Mouse (Mus musculus) right cerebral cortex, adult 18-20 months (tissue): ENCODE data around the gene Alox5.
A peak's percentile ranks its signal among the peaks of the same experiment; 100 is the strongest.
"Not testable (repeated sequence)": the region's sequence is repeated elsewhere in the genome, so short reads cannot be mapped to it uniquely, and the experiment has no call there.

ENCODE experiments used
- DNase-seq: peaks from one replicate; pipeline ENCODE4 v3.0.0; 2022; ENCODE audit warnings: mixed read lengths

Gene Alox5

GRCm38 (mm10) chr6:116460544-116461283 is at the start of gene Alox5:
Alox5 (minus strand) TSS chr6:116461178.
- no peak for DNase-seq

- not testable (repeated sequence) for DNase-seq
These were observed 45.5 kb upstream of the Alox5 start, which contains the start of gene Olfr212 for GRCm38 (mm10) chr6:116506302-116507003. Olfr212 (plus strand) TSS chr6:116506516.

GRCm38 (mm10) chr6:116495960-116496359 is 35.0 kb upstream of the Alox5 start:
- no peak for DNase-seq

GRCm38 (mm10) chr6:116493742-116494141 is 32.8 kb upstream of the Alox5 start:
- DNase-seq, result no peak

- DNase-seq, result no peak
These were observed 27.8 kb upstream of the Alox5 start, which contains the start of gene Olfr211 for GRCm38 (mm10) chr6:116488791-116489190. Olfr211 (plus strand) TSS chr6:116489091.

GRCm38 (mm10) chr6:116486833-116487232 is 25.9 kb upstream of the Alox5 start:
- no peak for DNase-seq

- no peak for DNase-seq
These were observed 24.1 kb upstream of the Alox5 start for GRCm38 (mm10) chr6:116485081-116485480.

GRCm38 (mm10) chr6:116468081-116468480 is 7.1 kb upstream of the Alox5 start:
- DNase-seq, result no peak

- DNase-seq, result no peak
These were observed 1.7 kb downstream of the Alox5 start for GRCm38 (mm10) chr6:116459232-116459631.

- DNase-seq, result no peak
These were observed 2.2 kb downstream of the Alox5 start for GRCm38 (mm10) chr6:116458728-116459127.

- DNase-seq, result no peak
These were observed 4.5 kb downstream of the Alox5 start for GRCm38 (mm10) chr6:116456482-116456881.

- no peak for DNase-seq
These were observed 5.2 kb downstream of the Alox5 start for GRCm38 (mm10) chr6:116455781-116456180.

- no peak for DNase-seq
These were observed 20.1 kb downstream of the Alox5 start for GRCm38 (mm10) chr6:116440849-116441248.

- DNase-seq, result no peak
These were observed 20.5 kb downstream of the Alox5 start for GRCm38 (mm10) chr6:116440447-116440846.

- DNase-seq, result no peak
These were observed 21.4 kb downstream of the Alox5 start for GRCm38 (mm10) chr6:116439531-116439930.

- DNase-seq, result no peak
These were observed 22.1 kb downstream of the Alox5 start for GRCm38 (mm10) chr6:116438864-116439263.

GRCm38 (mm10) chr6:116428282-116428681 is 32.7 kb downstream of the Alox5 start:
- no peak for DNase-seq

GRCm38 (mm10) chr6:116427552-116427951 is 33.4 kb downstream of the Alox5 start:
- DNase-seq, result no peak

- DNase-seq, result peak; percentile 50
These were observed 37.3 kb downstream of the Alox5 start for GRCm38 (mm10) chr6:116423664-116424063.

- DNase-seq, result no peak
These were observed 38.0 kb downstream of the Alox5 start for GRCm38 (mm10) chr6:116422991-116423390.

GRCm38 (mm10) chr6:116420271-116420670 is 40.7 kb downstream of the Alox5 start:
- no peak for DNase-seq

- DNase-seq, result no peak
These were observed 41.3 kb downstream of the Alox5 start for GRCm38 (mm10) chr6:116419699-116420098.

- DNase-seq, result no peak
These were observed 42.5 kb downstream of the Alox5 start for GRCm38 (mm10) chr6:116418487-116418886.
